Mouse (Mus musculus) neural tube, embryonic 12.5 days (tissue): ENCODE measurements at regions not wholly inside any gene's neighbourhood (a gene's known extent, or its start where the extent isn't known, plus 50 kb on each side); places are given as distances from the start of the nearest gene placed in this dataset.

Experiments
- ATAC-seq: fragments of 200-750 bp; cut with Nextera tagmentation; 2 replicates; pipeline ENCODE4 v1.8.0; 2017; ENCODE audit warnings: low read depth, mild to moderate bottlenecking, moderate TSS enrichment, moderate library complexity; ENCODE audit not compliant: low FRiP score
- H3K27ac ChIP-seq: fragments of 300-500 bp; sonication (generic); 2 replicates; pipeline ENCODE4 v1.5.1; 2016
- H3K27me3 ChIP-seq: fragments of 300-500 bp; sonication (generic); replicated peaks from 2 replicates; pipeline ENCODE4 v1.6.1; 2016; ENCODE audit warnings: mild to moderate bottlenecking
- H3K36me3 ChIP-seq: fragments of 300-500 bp; sonication (generic); 2 replicates; pipeline ENCODE4 v1.6.1; 2016; ENCODE audit warnings: mild to moderate bottlenecking
- H3K4me1 ChIP-seq: fragments of 300-500 bp; sonication (generic); 2 replicates; pipeline ENCODE4 v1.6.1; 2016
- H3K4me2 ChIP-seq: fragments of 300-500 bp; sonication (generic); replicated peaks from 2 replicates; pipeline ENCODE4 v1.6.1; 2016; ENCODE audit warnings: mild to moderate bottlenecking
- H3K4me3 ChIP-seq: fragments of 300-500 bp; sonication (generic); 2 replicates; pipeline ENCODE4 v1.5.1; 2016
- H3K9ac ChIP-seq: fragments of 300-500 bp; sonication (generic); 2 replicates; pipeline ENCODE4 v1.6.1; 2016; ENCODE audit warnings: mild to moderate bottlenecking
- H3K9me3 ChIP-seq: fragments of 300-500 bp; sonication (generic); 2 replicates; pipeline ENCODE4 v1.6.1; 2016; ENCODE audit warnings: mild to moderate bottlenecking
- WGBS: fragments of 180-500 bp; shearing (Covaris S2); methylation state at CpG from one replicate; pipeline ENCODE4 v1.1.7; 2016; 5-methylcytosine and 5-hydroxymethylcytosine counted together

GRCm38 (mm10) chr9:33214523-33214922 lies 578.5 kb downstream of the Ets1 start:
- Histone ChIP-seq H3K27me3 (no peaks in the 10 kb centered on the region), H3K4me3 (no peak overlapping the region), H3K9ac (no peak overlapping the region), H3K36me3 (no peaks in the 10 kb centered on the region), H3K9me3 (no peaks in the 10 kb centered on the region), H3K4me1 (no peaks in the 10 kb centered on the region), H3K4me2 (no peak overlapping the region), H3K27ac (no peak overlapping the region)
- ATAC-seq: no peak
- WGBS: 78% methylated on average over 1 of the region's 1 CpGs

DNA sequence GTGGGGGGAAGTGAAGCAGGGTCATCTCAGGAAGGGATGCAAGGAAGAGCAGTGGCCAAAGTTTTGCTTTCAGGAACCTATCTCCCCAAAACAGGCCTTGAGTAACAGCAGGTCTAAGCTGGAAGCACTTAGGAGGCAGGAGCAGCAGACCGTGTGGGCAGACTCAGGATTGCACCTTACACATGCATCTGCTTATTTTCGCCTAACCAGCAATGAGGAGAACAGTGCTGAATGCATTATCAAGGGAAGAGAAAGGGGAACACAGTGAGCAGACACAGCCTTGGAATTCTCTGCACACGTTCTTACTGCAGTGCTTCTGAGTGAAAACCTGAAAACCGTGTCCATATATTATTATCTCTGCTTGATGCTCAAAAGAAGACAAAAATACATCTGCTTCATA lies 585.0 kb downstream of the Ets1 start:
- H3K36me3 ChIP-seq: no peaks in the 10 kb centered on the region
- H3K4me3 ChIP-seq: no peak overlapping the region
- peaks cover 7% of the 10 kb centered on the region; the same call in 1 of the 2 replicates for H3K4me1 ChIP-seq
- H3K9me3 ChIP-seq: no peaks in the 10 kb centered on the region
- H3K27me3 ChIP-seq: no peaks in the 10 kb centered on the region
- ATAC-seq: no peak
- no peak overlapping the region for H3K27ac ChIP-seq
- no peak overlapping the region for H3K4me2 ChIP-seq
- 82% methylated on average over 4 of the region's 4 CpGs for WGBS
- no peak overlapping the region for H3K9ac ChIP-seq

GRCm38 (mm10) chr9:33222066-33222805 lies 586.2 kb downstream of the Ets1 start:
- Histone ChIP-seq H3K27ac (no peak overlapping the region), H3K9ac (no peak overlapping the region), H3K4me3 (no peak overlapping the region), H3K4me2 (no peak overlapping the region), H3K36me3 (no peaks in the 10 kb centered on the region), H3K4me1 (peaks cover 7% of the 10 kb centered on the region; the same call in 1 of the 2 replicates), H3K9me3 (no peaks in the 10 kb centered on the region), H3K27me3 (no peaks in the 10 kb centered on the region)
- 0 out of 2 replicates have a peak, but pooled peaks have one; percentile 7 for ATAC-seq
- 62% methylated on average over 11 of the region's 11 CpGs for WGBS

DNA sequence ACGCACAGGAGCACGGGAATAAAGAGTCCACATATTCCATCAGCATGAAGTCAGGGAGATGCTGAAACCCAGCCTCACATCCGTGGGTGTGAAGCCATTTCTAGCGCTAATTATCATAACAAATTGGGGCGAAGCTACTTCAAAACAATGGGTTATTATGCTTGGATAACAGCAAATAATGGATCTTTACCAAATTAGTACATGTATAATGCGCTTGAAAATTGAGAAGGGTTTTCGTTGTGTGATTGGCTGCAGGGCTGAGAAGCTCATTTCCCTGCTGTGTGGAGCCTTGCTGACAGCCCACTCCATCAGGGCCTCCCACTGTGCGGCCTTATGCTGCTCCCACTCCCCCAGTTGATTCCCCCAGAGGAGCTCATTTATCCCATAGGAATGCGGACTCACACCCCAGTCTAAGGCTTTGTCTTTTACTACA lies 597.7 kb downstream of the Ets1 start:
- H3K27ac ChIP-seq: no peak overlapping the region
- 21% methylated on average over 9 of the region's 9 CpGs for WGBS

DNA sequence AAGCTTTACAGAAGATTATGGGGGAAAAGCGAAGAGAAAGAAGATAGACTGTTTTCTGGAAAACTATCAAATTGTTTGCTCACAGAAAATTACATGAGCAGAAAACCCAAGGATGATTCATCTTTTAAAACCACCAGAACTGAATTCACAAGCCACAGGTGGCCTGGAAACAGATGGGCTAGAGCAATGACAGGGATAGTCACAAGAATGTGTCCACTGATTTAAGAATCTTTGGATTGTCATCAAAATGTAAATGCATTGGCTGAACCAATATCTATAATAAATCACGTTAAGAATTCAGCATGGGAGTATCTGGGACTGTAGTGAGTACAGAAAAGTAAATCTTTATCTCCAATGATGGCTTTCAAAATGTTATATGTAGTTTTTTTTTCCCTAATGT lies 602.2 kb downstream of the Ets1 start:
- no peaks in the 10 kb centered on the region for H3K27me3 ChIP-seq
- ATAC-seq: no peak
- H3K4me3 ChIP-seq: no peak overlapping the region
- no peak overlapping the region for H3K4me2 ChIP-seq
- WGBS: 88% methylated on average over 2 of the region's 2 CpGs
- H3K27ac ChIP-seq: no peak overlapping the region
- no peak overlapping the region for H3K9ac ChIP-seq
- H3K36me3 ChIP-seq: no peaks in the 10 kb centered on the region
- H3K9me3 ChIP-seq: no peaks in the 10 kb centered on the region
- H3K4me1 ChIP-seq: peaks cover 5% of the 10 kb centered on the region

More for the DNA sequence above, 597.7 kb downstream of the Ets1 start:
- H3K27me3 ChIP-seq: no peaks in the 10 kb centered on the region
- no peak overlapping the region for H3K9ac ChIP-seq
- peaks cover 5% of the 10 kb centered on the region for H3K4me1 ChIP-seq
- peak; percentile 74 for ATAC-seq
- no peaks in the 10 kb centered on the region for H3K36me3 ChIP-seq
- H3K4me3 ChIP-seq: no peak overlapping the region
- no peaks in the 10 kb centered on the region for H3K9me3 ChIP-seq
- 0 out of 2 replicates have a peak overlapping the region, but pooled peaks have one; percentile 5 for H3K4me2 ChIP-seq

GRCm38 (mm10) chr9:33238846-33239245 lies 602.8 kb downstream of the Ets1 start:
- no peaks in the 10 kb centered on the region for H3K36me3 ChIP-seq
- H3K9me3 ChIP-seq: no peaks in the 10 kb centered on the region
- no peak overlapping the region for H3K4me2 ChIP-seq
- WGBS: 85% methylated on average over 2 of the region's 2 CpGs
- no peak overlapping the region for H3K4me3 ChIP-seq
- H3K4me1 ChIP-seq: peaks cover 3% of the 10 kb centered on the region
- no peak overlapping the region for H3K9ac ChIP-seq
- no peak overlapping the region for H3K27ac ChIP-seq
- ATAC-seq: no peak
- no peaks in the 10 kb centered on the region for H3K27me3 ChIP-seq

DNA sequence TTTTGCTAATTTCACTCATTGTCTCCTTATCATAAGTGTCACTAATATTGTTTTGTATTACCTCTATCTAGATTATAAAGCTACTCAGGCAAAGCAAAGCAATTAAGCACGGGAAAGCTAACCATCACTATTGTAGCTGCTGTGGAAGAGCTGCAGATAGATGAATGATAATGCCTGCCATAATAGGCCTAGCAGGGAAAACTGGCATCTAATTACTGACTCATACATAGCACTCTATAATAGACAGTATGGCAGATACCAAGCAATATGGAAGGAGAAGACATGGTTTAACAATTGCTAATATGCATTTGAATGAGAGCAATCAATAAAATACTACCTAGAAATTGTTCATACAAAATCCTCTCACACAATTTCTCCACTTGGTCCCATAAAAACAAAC lies 604.5 kb downstream of the Ets1 start:
- no peaks in the 10 kb centered on the region for H3K36me3 ChIP-seq
- no peak overlapping the region for H3K27ac ChIP-seq
- no peak overlapping the region for H3K4me2 ChIP-seq
- WGBS: 43% methylated on average over 1 of the region's 1 CpGs
- H3K4me1 ChIP-seq: no peaks in the 10 kb centered on the region
- no peaks in the 10 kb centered on the region for H3K9me3 ChIP-seq
- H3K27me3 ChIP-seq: no peaks in the 10 kb centered on the region
- H3K4me3 ChIP-seq: no peak overlapping the region
- peak; percentile 86 for ATAC-seq
- H3K9ac ChIP-seq: no peak overlapping the region

- ATAC-seq: peak; percentile 37; the same call in 1 of the 2 replicates
- Histone ChIP-seq H3K9ac (no peak overlapping the region), H3K36me3 (no peaks in the 10 kb centered on the region), H3K27ac (no peak overlapping the region), H3K4me1 (no peaks in the 10 kb centered on the region), H3K9me3 (no peaks in the 10 kb centered on the region), H3K4me2 (no peak overlapping the region), H3K4me3 (no peak overlapping the region), H3K27me3 (no peaks in the 10 kb centered on the region)
- WGBS: 79% methylated on average over 3 of the region's 3 CpGs
Measured at GRCm38 (mm10) chr9:33240914-33241635, 605.1 kb downstream of the Ets1 start.

- no peaks in the 10 kb centered on the region for H3K36me3 ChIP-seq
- no peaks in the 10 kb centered on the region for H3K27me3 ChIP-seq
- no peak overlapping the region for H3K27ac ChIP-seq
- H3K9me3 ChIP-seq: no peaks in the 10 kb centered on the region
- H3K4me1 ChIP-seq: no peaks in the 10 kb centered on the region
- H3K4me2 ChIP-seq: no peak overlapping the region
- H3K9ac ChIP-seq: no peak overlapping the region
- 37% methylated on average over 2 of the region's 2 CpGs for WGBS
- H3K4me3 ChIP-seq: no peak overlapping the region
- no peak for ATAC-seq
Measured at GRCm38 (mm10) chr9:33246932-33247331, 610.9 kb downstream of the Ets1 start.

GRCm38 (mm10) chr9:33258241-33258640 lies 622.2 kb downstream of the Ets1 start:
- no peaks in the 10 kb centered on the region for H3K36me3 ChIP-seq
- no peak overlapping the region for H3K4me3 ChIP-seq
- H3K4me1 ChIP-seq: no peaks in the 10 kb centered on the region
- H3K27ac ChIP-seq: no peak overlapping the region
- no peak overlapping the region for H3K4me2 ChIP-seq
- no peaks in the 10 kb centered on the region for H3K27me3 ChIP-seq
- WGBS: 72% methylated on average over 6 of the region's 6 CpGs
- no peak for ATAC-seq
- H3K9me3 ChIP-seq: no peaks in the 10 kb centered on the region
- no peak overlapping the region for H3K9ac ChIP-seq

GRCm38 (mm10) chr9:33260171-33260570 lies 624.1 kb downstream of the Ets1 start:
- Histone ChIP-seq H3K4me3 (no peak overlapping the region), H3K36me3 (no peaks in the 10 kb centered on the region), H3K4me2 (no peak overlapping the region), H3K27me3 (no peaks in the 10 kb centered on the region), H3K9ac (no peak overlapping the region), H3K4me1 (no peaks in the 10 kb centered on the region), H3K27ac (no peak overlapping the region), H3K9me3 (no peaks in the 10 kb centered on the region)
- 35% methylated on average over 4 of the region's 4 CpGs for WGBS
- no peak for ATAC-seq

DNA sequence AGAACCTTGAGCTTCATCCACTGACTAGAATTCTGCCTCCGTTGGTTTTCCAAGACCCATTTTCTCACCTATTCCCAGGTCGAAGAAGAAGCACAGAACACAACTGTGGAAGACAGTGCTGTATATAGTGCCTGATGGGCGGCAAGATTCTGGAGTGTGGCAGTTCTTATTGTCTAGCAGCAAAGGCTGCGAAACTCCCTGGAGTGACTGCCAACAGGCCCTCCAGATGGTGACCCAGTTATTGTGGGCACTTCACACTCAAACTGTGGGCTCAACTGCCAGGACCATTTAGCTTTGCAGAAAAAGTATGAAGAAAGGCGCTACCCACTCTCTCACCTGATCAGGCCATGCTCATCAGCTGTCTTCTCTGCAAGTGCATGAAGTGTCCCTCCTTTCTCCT lies 653.4 kb downstream of the Ets1 start:
- 82% methylated on average over 5 of the region's 5 CpGs for WGBS
- Histone ChIP-seq H3K4me1 (no peaks in the 10 kb centered on the region), H3K27ac (no peak overlapping the region), H3K9me3 (no peaks in the 10 kb centered on the region), H3K36me3 (no peaks in the 10 kb centered on the region), H3K4me2 (no peak overlapping the region), H3K27me3 (no peaks in the 10 kb centered on the region), H3K9ac (no peak overlapping the region), H3K4me3 (no peak overlapping the region)
- ATAC-seq: no peak
